Mouse (Mus musculus) CH12.LX (cell line): ENCODE data around the gene H2-Eb2. TPM values are rescaled to one million over a fixed set of nuclear protein-coding genes. Genes with fewer than 3 reads are reported as not detected.

Experiments used
- DNase-seq: peaks from one replicate; pipeline ENCODE4 v3.0.0-alpha.2; 2013; ENCODE audit errors: extremely low read depth
- H3K27ac ChIP-seq: 2 replicates; pipeline ENCODE4 v1.5.1; 2012; ENCODE audit warnings: low read depth, mild to moderate bottlenecking, control low read depth, moderate library complexity; ENCODE audit not compliant: insufficient read depth
- H3K27me3 ChIP-seq: replicated peaks from 2 replicates; pipeline ENCODE3; 2012; ENCODE audit warnings: inconsistent platforms
- H3K36me3 ChIP-seq, 2 experiments: replicated peaks in 1 of 2; 2 replicates each; pipeline versions ENCODE3 to v1.6.1; 2012; ENCODE audit warnings: inconsistent platforms in 1 of 2, low read length in 1 of 2, mild to moderate bottlenecking in 1 of 2, mixed read lengths in 1 of 2, moderate library complexity in 1 of 2; ENCODE audit not compliant: control insufficient read depth in 1 of 2, insufficient read depth in 1 of 2
- H3K4me1 ChIP-seq, 2 experiments: 2 replicates each; pipeline ENCODE4 v1.6.1; 2012; ENCODE audit warnings: inconsistent platforms in 1 of 2, moderate library complexity in 1 of 2; ENCODE audit not compliant: insufficient read depth in 2 of 2, control insufficient read depth in 1 of 2
- H3K4me2 ChIP-seq: 2 replicates; pipeline ENCODE4 v1.6.1; 2012; ENCODE audit warnings: low read depth, mild to moderate bottlenecking, control low read depth; ENCODE audit not compliant: poor library complexity, insufficient read depth, severe bottlenecking
- H3K4me3 ChIP-seq, 3 experiments: fragments of 150-350 bp in 1 of 3; sonication (generic) in 1 of 3; replicated peaks in 1 of 3; 2 replicates each; pipeline versions ENCODE3 to v1.5.1; 2011 to 2012; ENCODE audit warnings: low read depth in 2 of 3, low read length in 2 of 3, mild to moderate bottlenecking in 2 of 3, moderate library complexity in 2 of 3, control low read depth in 1 of 3, improper control_type of control experiment in 1 of 3, inconsistent platforms in 1 of 3, mixed read lengths in 1 of 3; ENCODE audit not compliant: poor library complexity in 1 of 3
- H3K79me2 ChIP-seq: replicated peaks from 2 replicates; pipeline ENCODE4 v1.6.1; 2012; ENCODE audit warnings: mild to moderate bottlenecking, moderate library complexity; ENCODE audit not compliant: control insufficient read depth, poor library complexity, insufficient read depth, severe bottlenecking; ENCODE audit errors: extremely low read depth
- H3K9ac ChIP-seq: 2 replicates; pipeline ENCODE4 v1.6.1; 2012; ENCODE audit warnings: low read depth, mild to moderate bottlenecking, control low read depth, moderate library complexity; ENCODE audit not compliant: insufficient read depth
- H3K9me3 ChIP-seq: replicated peaks from 2 replicates; pipeline ENCODE3; 2012; ENCODE audit warnings: low read length, inconsistent platforms, mixed read lengths
- CHD1 ChIP-seq: IDR thresholded peaks from 2 replicates; pipeline ENCODE4 v1.6.1; 2012; ENCODE audit warnings: low read depth, low read length, improper control_type of control experiment, inconsistent platforms
- CHD2 ChIP-seq: IDR thresholded peaks from 2 replicates; pipeline ENCODE4 v1.6.1; 2011; ENCODE audit warnings: low read length, improper control_type of control experiment
- CTCF ChIP-seq, 2 experiments: IDR thresholded peaks in 1 of 2; conservative IDR thresholded peaks in 1 of 2; 2 replicates each; pipeline ENCODE4 v1.5.1; 2011 to 2012; ENCODE audit warnings: low read depth in 2 of 2, low read length in 2 of 2, improper control_type of control experiment in 1 of 2, inconsistent platforms in 1 of 2, mild to moderate bottlenecking in 1 of 2, moderate library complexity in 1 of 2
- ETS1 ChIP-seq: conservative IDR thresholded peaks from 2 replicates; pipeline ENCODE4 v1.6.1; 2012; ENCODE audit warnings: low read depth, mild to moderate bottlenecking, inconsistent platforms, low read length, improper control_type of control experiment, moderate library complexity
- HCFC1 ChIP-seq: IDR thresholded peaks from 2 replicates; pipeline ENCODE4 v1.6.1; 2012; ENCODE audit warnings: low read depth, mild to moderate bottlenecking, inconsistent platforms, low read length, improper control_type of control experiment
- IRF4 ChIP-seq: IDR thresholded peaks from 2 replicates; pipeline ENCODE4 v1.6.1; 2014; ENCODE audit warnings: low read depth, mild to moderate bottlenecking, inconsistent platforms, low read length, improper control_type of control experiment
- JUN ChIP-seq: IDR thresholded peaks from 2 replicates; pipeline ENCODE4 v1.6.1; 2011; ENCODE audit warnings: low read depth, mild to moderate bottlenecking, low read length, improper control_type of control experiment, moderate library complexity; ENCODE audit not compliant: insufficient read depth
- MAFK ChIP-seq: IDR thresholded peaks from 2 replicates; pipeline ENCODE4 v1.6.1; 2011; ENCODE audit warnings: low read length, improper control_type of control experiment; ENCODE audit not compliant: insufficient replicate concordance
- MAX ChIP-seq: IDR thresholded peaks from 2 replicates; pipeline ENCODE4 v1.6.1; 2011; ENCODE audit warnings: low read length, improper control_type of control experiment
- MAZ ChIP-seq: IDR thresholded peaks from 2 replicates; pipeline ENCODE4 v1.6.1; 2012; ENCODE audit warnings: low read depth, mild to moderate bottlenecking, inconsistent platforms, low read length, improper control_type of control experiment, moderate library complexity
- MEF2A ChIP-seq: IDR thresholded peaks from 2 replicates; pipeline ENCODE4 v1.6.1; 2014; ENCODE audit warnings: low read depth, mild to moderate bottlenecking, inconsistent platforms, low read length, improper control_type of control experiment, borderline replicate concordance
- MXI1 ChIP-seq: IDR thresholded peaks from 2 replicates; pipeline ENCODE4 v1.6.1; 2011; ENCODE audit warnings: mild to moderate bottlenecking, low read depth, low read length, improper control_type of control experiment
- MYC ChIP-seq: IDR thresholded peaks from 2 replicates; pipeline ENCODE4 v1.6.1; 2011; ENCODE audit warnings: low read depth, mild to moderate bottlenecking, improper control_type of control experiment, low read length
- NELFE ChIP-seq: IDR thresholded peaks from 2 replicates; pipeline ENCODE4 v1.6.1; 2011; ENCODE audit warnings: low read depth, low read length, improper control_type of control experiment
- NRF1 ChIP-seq: IDR thresholded peaks from 2 replicates; pipeline ENCODE4 v1.6.1; 2014; ENCODE audit warnings: low read depth, mild to moderate bottlenecking, inconsistent platforms, low read length, improper control_type of control experiment, moderate library complexity
- PAX5 ChIP-seq: IDR thresholded peaks from 2 replicates; pipeline ENCODE4 v1.6.1; 2012; ENCODE audit warnings: low read length, inconsistent platforms, mixed read lengths
- POLR2A ChIP-seq: IDR thresholded peaks from 2 replicates; pipeline ENCODE4 v1.6.1; 2011; ENCODE audit warnings: low read depth, mild to moderate bottlenecking, improper control_type of control experiment, low read length
- POLR2AphosphoS2 ChIP-seq: IDR thresholded peaks from 2 replicates; pipeline ENCODE4 v1.6.1; 2011; ENCODE audit warnings: low read depth, low read length, improper control_type of control experiment
- RCOR1 ChIP-seq: conservative IDR thresholded peaks from 2 replicates; pipeline ENCODE4 v1.6.1; 2012; ENCODE audit warnings: low read depth, mild to moderate bottlenecking, inconsistent platforms, low read length, improper control_type of control experiment
- SIN3A ChIP-seq: IDR thresholded peaks from 2 replicates; pipeline ENCODE4 v1.6.1; 2012; ENCODE audit warnings: low read length, improper control_type of control experiment, inconsistent platforms
- TBP ChIP-seq: conservative IDR thresholded peaks from 2 replicates; pipeline ENCODE4 v1.6.1; 2011; ENCODE audit warnings: low read depth, low read length, improper control_type of control experiment
- TCF12 ChIP-seq: IDR thresholded peaks from 2 replicates; pipeline ENCODE4 v1.6.1; 2014; ENCODE audit warnings: low read depth, mild to moderate bottlenecking, inconsistent platforms, low read length, improper control_type of control experiment
- UBTF ChIP-seq: IDR thresholded peaks from 2 replicates; pipeline ENCODE4 v1.6.1; 2012; ENCODE audit warnings: low read depth, mild to moderate bottlenecking, inconsistent platforms, low read length, improper control_type of control experiment, moderate library complexity
- USF1 ChIP-seq: IDR thresholded peaks from 2 replicates; pipeline ENCODE4 v1.6.1; 2014; ENCODE audit warnings: low read depth, mild to moderate bottlenecking, inconsistent platforms, low read length, improper control_type of control experiment
- USF2 ChIP-seq: conservative IDR thresholded peaks from 2 replicates; pipeline ENCODE4 v1.6.1; 2011; ENCODE audit warnings: low read depth, low read length, improper control_type of control experiment
- ZMIZ1 ChIP-seq: IDR thresholded peaks from 2 replicates; pipeline ENCODE4 v1.6.1; 2012; ENCODE audit warnings: low read depth, mild to moderate bottlenecking, inconsistent platforms, low read length, improper control_type of control experiment
- dilution Hi-C: fragments of 300-500 bp; cut with MboI; formaldehyde crosslinking; loops from 2 replicates; pipeline ENCODE4 v1.14.3; 2020; ENCODE audit warnings: low sequenced_read_pairs; ENCODE audit not compliant: extremely low pct_unique_long_range_greater_than_20kb, extremely low pct_ligation_motif_present
- in situ Hi-C: fragments of 300-500 bp; cut with MboI; formaldehyde crosslinking; loops from 3 replicates; pipeline ENCODE4 v1.14.3; 2019; ENCODE audit warnings: low sequenced_read_pairs, low pct_ligation_motif_present, low pct_unique_long_range_greater_than_20kb, mixed read lengths
- polyA plus RNA-seq: library from polyadenylated mRNA; unstranded; fragments of >175 nt; gene quantifications from 2 replicates; pipeline ENCODE4 v1.2.1, GENCODE M21; 2012; ENCODE audit warnings: low read depth; ENCODE audit not compliant: insufficient read length
- total RNA-seq, 2 experiments: library from RNA; depleted of rRNA; stranded (reverse); fragments of 300-350 nt in 1 of 2; fragments of >200 nt in 1 of 2; gene quantifications; 2 replicates each; pipeline ENCODE4 v1.2.3; 2012 to 2014

The H2-Eb2 gene
- total RNA-seq (2012; rRNA removed) = 5.8 and 6.8 TPM in 2 replicates
- 10.9 and 12.2 TPM in 2 replicates for total RNA-seq (2014; rRNA removed)
- 10.2 and 11.4 TPM in 2 replicates for polyA plus RNA-seq

GRCm38 (mm10) chr17:34325436-34325835 is at the start of gene H2-Eb2:
Gene H2-Eb2 (plus strand): TSS chr17:34325665.
- in situ Hi-C loops (no loop called here), dilution Hi-C loops (no loop called here)
- peak within 1 kb of the TSS; percentile 36 for H3K27ac ChIP-seq
- peaks cover 0 to 2% of the 10 kb centered on the region in 2 experiments for H3K36me3 ChIP-seq
- peak; percentile 63; the same call in 1 of the 2 replicates for TF ChIP-seq ETS1
- no peak for TF ChIP-seq USF1
- peak; percentile 80 for TF ChIP-seq ZMIZ1
- no peak for TF ChIP-seq CTCF (conservative IDR thresholded peaks at IDR 0.05 in 1 of 2, IDR thresholded peaks at IDR 0.05 in 1 of 2; ENCODE audit: low read depth in 2 of 2, low read length in 2 of 2)
- no peak for TF ChIP-seq MAZ
- TF ChIP-seq NELFE = peak; percentile 70
- TF ChIP-seq USF2 = no peak
- peak; percentile 65; the same call in 1 of the 2 replicates for TF ChIP-seq TBP
- peak; percentile 79 for TF ChIP-seq POLR2A
- TF ChIP-seq MYC = peak; percentile 68; the same call in 1 of the 2 replicates
- TF ChIP-seq CHD1 = no peak
- TF ChIP-seq MXI1 = peak; percentile 79; the same call in 1 of the 2 replicates
- no peak for TF ChIP-seq MAFK
- TF ChIP-seq RCOR1 = no peak
- peak; percentile 34; the same call in 1 of the 2 replicates for TF ChIP-seq MEF2A
- TF ChIP-seq IRF4 = 0 out of 2 replicates have a peak, but pooled peaks have one; percentile 3
- peak; percentile 76; the same call in 1 of the 2 replicates for TF ChIP-seq SIN3A
- no peak for TF ChIP-seq HCFC1
- TF ChIP-seq NRF1 = no peak
- TF ChIP-seq PAX5 = no peak
- TF ChIP-seq UBTF = no peak
- peak; percentile 97 for TF ChIP-seq CHD2
- TF ChIP-seq MAX = peak; percentile 57; the same call in 1 of the 2 replicates
- peak; percentile 74 for TF ChIP-seq TCF12
- no peak for TF ChIP-seq JUN
- no peak for TF ChIP-seq POLR2AphosphoS2
- no peaks in the 10 kb centered on the region for H3K27me3 ChIP-seq
- H3K9ac ChIP-seq = peak within 1 kb of the TSS; percentile 53
- H3K9me3 ChIP-seq = no peaks in the 10 kb centered on the region
- H3K4me1 ChIP-seq = peaks cover 8 to 44% of the 10 kb centered on the region in 2 experiments
- peak within 1 kb of the TSS; percentile 48 to 62 (median 52) for H3K4me3 ChIP-seq
- H3K4me2 ChIP-seq = peak within 1 kb of the TSS; percentile 73
- peak; percentile 93 for DNase-seq
- no peaks in the 10 kb centered on the region for H3K79me2 ChIP-seq
